Mouse (Mus musculus) stomach, embryonic 16.5 days (tissue): ENCODE measurements around the gene Olfr1427. TPM values are rescaled to one million over a fixed set of nuclear protein-coding genes. Genes with fewer than 3 reads are reported as not detected.
"Not testable (repeated sequence)": the region's sequence is repeated elsewhere in the genome, so short reads cannot be mapped to it uniquely, and the experiment has no call there.

Experiments
- ATAC-seq: fragments of 200-750 bp; cut with Nextera tagmentation; 2 replicates; pipeline ENCODE4 v1.8.0; 2017; ENCODE audit warnings: moderate number of reproducible peaks, moderate TSS enrichment; ENCODE audit not compliant: insufficient read depth, low FRiP score
- H3K27ac ChIP-seq: fragments of 300-500 bp; sonication (generic); 2 replicates; pipeline ENCODE4 v1.5.1; 2014; ENCODE audit warnings: low read length
- H3K27me3 ChIP-seq: fragments of 300-500 bp; sonication (generic); 2 replicates; pipeline ENCODE4 v1.6.1; 2014; ENCODE audit warnings: low read length, control low read depth, mixed read lengths; ENCODE audit not compliant: control insufficient read depth, insufficient read depth
- H3K36me3 ChIP-seq: fragments of 300-500 bp; sonication (generic); 2 replicates; pipeline ENCODE4 v1.6.1; 2014; ENCODE audit warnings: low read length; ENCODE audit not compliant: control insufficient read depth, insufficient read depth
- H3K4me1 ChIP-seq: fragments of 300-500 bp; sonication (generic); 2 replicates; pipeline ENCODE4 v1.6.1; 2014; ENCODE audit warnings: low read length, control low read depth, mixed read lengths; ENCODE audit not compliant: control insufficient read depth, insufficient read depth
- H3K4me2 ChIP-seq: fragments of 300-500 bp; sonication (generic); 2 replicates; pipeline ENCODE4 v1.6.1; 2014; ENCODE audit warnings: low read depth, low read length, mixed read lengths
- H3K4me3 ChIP-seq: fragments of 300-500 bp; sonication (generic); replicated peaks from 2 replicates; pipeline ENCODE4 v1.5.1; 2014; ENCODE audit warnings: mild to moderate bottlenecking, low read length
- H3K9ac ChIP-seq: fragments of 300-500 bp; sonication (generic); 2 replicates; pipeline ENCODE4 v1.6.1; 2014; ENCODE audit warnings: low read length
- H3K9me3 ChIP-seq: fragments of 300-500 bp; sonication (generic); replicated peaks from 2 replicates; pipeline ENCODE4 v1.6.1; 2016; ENCODE audit warnings: low read length, control low read depth; ENCODE audit not compliant: control insufficient read depth
- WGBS: fragments of 180-500 bp; shearing (Covaris S2); extraction: QIAGEN DNeasy Blood & Tissue Kit; methylation state at CpG from one replicate; pipeline ENCODE4 v1.1.7; 2014; 5-methylcytosine and 5-hydroxymethylcytosine counted together
- polyA plus RNA-seq: library from polyadenylated mRNA; unstranded; fragments of >200 nt; fragmentation: Nextera tagmentation; extraction: Ambion mirVana; gene quantifications from 2 replicates; pipeline ENCODE4 v1.2.1, GENCODE M21; 2015

The Olfr1427 gene
- polyA plus RNA-seq, 1 experiment from 2014 or later, result not detected

DNA sequence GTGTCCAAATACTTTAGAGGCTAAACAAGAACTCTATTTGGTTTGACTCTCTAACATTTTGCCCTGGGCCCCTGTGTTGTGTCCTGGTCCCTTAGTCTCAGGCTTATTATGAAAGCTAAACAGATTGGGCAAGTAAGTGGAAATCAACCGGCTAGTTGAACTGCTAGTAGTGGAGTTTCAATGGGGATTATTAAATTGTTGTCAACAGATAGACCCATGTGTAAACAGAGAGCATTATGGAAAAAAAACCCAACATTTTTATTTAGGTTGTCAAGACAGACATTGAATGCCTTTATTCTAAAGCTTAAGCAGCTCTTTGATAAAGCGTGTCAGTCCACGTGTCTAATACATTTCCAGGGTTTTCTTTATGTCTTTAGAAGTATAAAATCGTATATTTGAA is 25.5 kb downstream of the Olfr1427 start, which contains the start of gene Olfr1425:
Olfr1425 (minus strand) TSS at position 101 of the 400 bp plus-strand sequence.
- ATAC-seq, H3K9ac ChIP-seq, H3K36me3 ChIP-seq, H3K4me1 ChIP-seq, H3K9me3 ChIP-seq, H3K4me3 ChIP-seq, H3K4me2 ChIP-seq, H3K27me3 ChIP-seq, H3K27ac ChIP-seq: not testable (repeated sequence)
- 84% methylated on average over 4 of the region's 4 CpGs for WGBS

DNA sequence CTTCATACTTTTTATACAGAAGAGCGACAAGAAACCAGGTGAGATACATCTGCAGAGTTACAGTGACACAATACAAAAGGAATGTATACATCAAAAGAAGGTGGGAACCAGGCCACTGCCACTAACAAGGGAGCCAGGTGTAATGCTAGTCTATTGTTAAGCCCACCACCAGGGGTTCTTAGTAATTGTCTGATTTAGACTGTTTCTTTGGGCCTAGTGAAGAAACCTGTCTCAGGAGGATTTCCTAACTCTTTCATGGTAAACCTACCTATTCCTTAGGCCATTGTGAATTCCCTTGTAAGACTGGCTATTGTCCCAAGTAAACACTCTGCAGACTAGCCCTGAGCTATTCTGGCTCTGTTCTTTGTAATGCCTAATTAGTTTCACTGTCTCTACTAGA is 33.6 kb downstream of the Olfr1427 start:
- 76% methylated on average over 1 of the region's 1 CpGs for WGBS
- H3K4me3 ChIP-seq, ATAC-seq, H3K9me3 ChIP-seq, H3K27ac ChIP-seq, H3K4me1 ChIP-seq, H3K9ac ChIP-seq, H3K4me2 ChIP-seq, H3K36me3 ChIP-seq, H3K27me3 ChIP-seq: not testable (repeated sequence)

DNA sequence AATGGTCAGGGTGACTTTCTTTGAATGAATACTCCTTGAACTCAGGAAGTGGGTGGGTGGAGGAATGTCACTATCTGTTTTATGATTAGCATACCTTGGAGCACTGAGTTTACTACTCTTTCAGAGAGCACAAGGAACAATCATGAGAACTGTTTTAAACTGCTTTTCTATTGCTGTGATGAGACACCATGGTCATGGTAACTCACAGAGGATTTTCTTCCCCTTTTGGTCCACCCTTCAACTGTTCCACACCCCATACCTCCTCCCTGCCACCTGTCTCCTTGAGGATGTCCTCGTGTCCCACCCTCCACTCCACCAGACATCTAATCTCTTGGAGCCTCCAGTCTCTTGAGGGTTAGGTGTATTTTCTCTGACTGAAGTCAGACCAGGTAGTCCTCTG is 35.3 kb downstream of the Olfr1427 start:
- H3K36me3 ChIP-seq, H3K27ac ChIP-seq, H3K9me3 ChIP-seq, H3K4me3 ChIP-seq, H3K27me3 ChIP-seq, H3K4me1 ChIP-seq, H3K4me2 ChIP-seq, ATAC-seq, H3K9ac ChIP-seq: not testable (repeated sequence)
- WGBS, result 76% methylated on average over 1 of the region's 1 CpGs

DNA sequence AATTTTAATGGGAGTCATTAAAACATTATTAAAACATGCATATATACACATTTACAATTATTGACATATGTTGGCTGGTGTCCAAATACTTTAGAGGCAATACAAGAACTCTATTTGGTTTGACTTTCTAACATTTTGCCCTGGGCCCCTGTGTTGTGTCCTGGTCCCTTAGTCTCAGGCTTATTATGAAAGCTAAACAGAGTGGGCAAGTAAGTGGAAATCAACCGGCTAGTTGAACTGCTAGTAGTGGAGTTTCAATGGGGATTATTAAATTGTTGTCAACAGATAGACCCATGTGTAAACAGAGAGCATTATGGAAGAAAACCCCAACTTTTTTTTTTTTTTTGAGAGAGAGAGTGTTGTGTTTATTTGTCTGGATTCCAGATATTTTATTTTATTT is 40.6 kb downstream of the Olfr1427 start, which contains the start of gene Olfr1424:
Olfr1424 (minus strand) TSS at position 101 of the 400 bp plus-strand sequence.
- not testable (repeated sequence) for H3K36me3 ChIP-seq, ATAC-seq, H3K9ac ChIP-seq, H3K27ac ChIP-seq, H3K4me2 ChIP-seq, H3K27me3 ChIP-seq, H3K9me3 ChIP-seq, H3K4me1 ChIP-seq, H3K4me3 ChIP-seq
- 68% methylated on average over 1 of the region's 1 CpGs for WGBS

Other genes with a start within 250 kb of the Olfr1427 start
- not detected in 2 replicates for gene Olfr1418, start 242.3 kb downstream of the Olfr1427 start, polyA plus RNA-seq
- gene Olfr1419, start 228.2 kb downstream of the Olfr1427 start, polyA plus RNA-seq, result not detected in 2 replicates
- 0.06 TPM in 1 of 2 replicates, not detected in the other for gene Olfr1420, start 216.8 kb downstream of the Olfr1427 start, polyA plus RNA-seq
- gene Patl1, start 190.9 kb downstream of the Olfr1427 start, polyA plus RNA-seq, result 16.6 and 16.9 TPM in 2 replicates
- 4.1 and 4.6 TPM in 2 replicates for gene Osbp, start 137.4 kb downstream of the Olfr1427 start, polyA plus RNA-seq
- gene Olfr1423, start 62.0 kb downstream of the Olfr1427 start, polyA plus RNA-seq, result 0.03 TPM in 1 of 2 replicates, not detected in the other
- gene Olfr1424, start 40.7 kb downstream of the Olfr1427 start, polyA plus RNA-seq, result not detected in 2 replicates
- not detected in 2 replicates for gene Olfr1425, start 25.6 kb downstream of the Olfr1427 start, polyA plus RNA-seq
- not detected in 2 replicates for gene Olfr1426, start 11.3 kb downstream of the Olfr1427 start, polyA plus RNA-seq
- not detected in 2 replicates for gene Olfr1428, start 12.6 kb upstream of the Olfr1427 start, polyA plus RNA-seq
- gene Olfr76, start 19.9 kb upstream of the Olfr1427 start, polyA plus RNA-seq, result 0.04 TPM in 1 of 2 replicates, not detected in the other
- not detected in 2 replicates for gene Olfr1555-ps1, start 66.8 kb upstream of the Olfr1427 start, polyA plus RNA-seq
- not detected in 2 replicates for gene Olfr1431, start 97.3 kb upstream of the Olfr1427 start, polyA plus RNA-seq
- gene Olfr1432, start 129.3 kb upstream of the Olfr1427 start, polyA plus RNA-seq, result not detected in 2 replicates
- not detected in 2 replicates for gene Olfr262, start 138.3 kb upstream of the Olfr1427 start, polyA plus RNA-seq
- gene Olfr235, start 157.7 kb upstream of the Olfr1427 start, polyA plus RNA-seq, result not detected in 2 replicates
- not detected in 2 replicates for gene Olfr1434, start 176.5 kb upstream of the Olfr1427 start, polyA plus RNA-seq
- not detected in 2 replicates for gene Olfr1436, start 195.8 kb upstream of the Olfr1427 start, polyA plus RNA-seq
- gene Olfr1437, start 221.8 kb upstream of the Olfr1427 start, polyA plus RNA-seq, result not detected in 2 replicates
- not detected in 2 replicates for gene Olfr1438-ps1, start 232.6 kb upstream of the Olfr1427 start, polyA plus RNA-seq